Mouse (Mus musculus) bone marrow macrophage, adult 2 months (primary cell): ENCODE measurements at regions not wholly inside any gene's neighbourhood (a gene's known extent, or its start where the extent isn't known, plus 50 kb on each side); places are given as distances from the start of the nearest gene placed in this dataset.

Experiments used
- CTCF ChIP-seq: IDR thresholded peaks from 2 replicates; pipeline ENCODE4 v1.5.1; 2012; ENCODE audit warnings: low read depth, mild to moderate bottlenecking, low read length, moderate library complexity
- POLR2A ChIP-seq: IDR thresholded peaks from 2 replicates; pipeline ENCODE4 v1.6.1; 2012; ENCODE audit warnings: mild to moderate bottlenecking, low read depth, low read length, borderline replicate concordance

DNA sequence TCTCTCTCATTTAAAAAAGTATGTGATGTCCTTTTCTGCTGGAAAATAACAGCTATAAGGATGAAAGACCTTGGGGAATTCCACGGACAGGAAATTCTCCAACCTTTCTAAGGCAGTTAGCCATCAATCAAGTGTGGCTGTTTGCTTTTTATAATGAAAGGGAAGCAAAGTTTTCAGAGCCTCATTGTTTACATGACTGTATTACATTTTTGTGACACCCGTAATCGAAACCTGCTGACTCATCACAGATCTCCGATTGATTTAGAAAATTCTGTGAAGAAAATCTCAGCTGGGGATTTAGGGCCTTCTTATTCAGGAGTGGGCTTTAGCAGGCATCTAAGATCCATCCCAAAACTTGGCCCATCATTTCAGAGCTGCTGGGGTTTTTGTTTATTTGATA lies 72.4 kb upstream of the Mpp6 start:
- TF ChIP-seq POLR2A (no peak), CTCF (no peak)
